Mouse (Mus musculus) ES-E14 (cell line): Measurements from ENCODE around the gene Dyrk2. TPM values are rescaled to one million over a fixed set of nuclear protein-coding genes. Genes with fewer than 3 reads are reported as not detected.

ENCODE experiments used
- DNase-seq: peaks from one replicate; pipeline ENCODE4 v3.0.0-alpha.2; 2013; ENCODE audit warnings: low read depth, low spot score
- H3K27ac ChIP-seq: 2 replicates; pipeline ENCODE4 v1.5.1; 2012; ENCODE audit warnings: low read depth, mild to moderate bottlenecking, low read length, moderate library complexity, mixed read lengths; ENCODE audit not compliant: poor library complexity, insufficient read depth, severe bottlenecking
- H3K36me3 ChIP-seq: 2 replicates; pipeline ENCODE4 v1.6.1; 2012; ENCODE audit warnings: mild to moderate bottlenecking, low read length, moderate library complexity, mixed read lengths; ENCODE audit not compliant: control insufficient read depth, poor library complexity, insufficient read depth, severe bottlenecking
- H3K4me1 ChIP-seq, 2 experiments: fragments of 150-350 bp in 1 of 2; sonication (generic) in 1 of 2; 2 replicates each; pipeline ENCODE4 v1.6.1; 2012; ENCODE audit warnings: low read length in 2 of 2, mild to moderate bottlenecking in 1 of 2, mixed read lengths in 1 of 2; ENCODE audit not compliant: control insufficient read depth in 2 of 2, insufficient read depth in 2 of 2, poor library complexity in 1 of 2
- H3K4me3 ChIP-seq, 2 experiments: fragments of 150-350 bp in 1 of 2; sonication (generic) in 1 of 2; 2 replicates each; pipeline ENCODE4 v1.5.1; 2012; ENCODE audit warnings: low read length in 2 of 2, low read depth in 1 of 2, mild to moderate bottlenecking in 1 of 2, mixed read lengths in 1 of 2; ENCODE audit not compliant: insufficient read depth in 1 of 2, poor library complexity in 1 of 2, severe bottlenecking in 1 of 2
- H3K9ac ChIP-seq: 2 replicates; pipeline ENCODE4 v1.6.1; 2012; ENCODE audit warnings: low read depth, mild to moderate bottlenecking, low read length, mixed read lengths; ENCODE audit not compliant: poor library complexity, insufficient read depth, severe bottlenecking
- H3K9me3 ChIP-seq: fragments of 150-350 bp; sonication (generic); 2 replicates; pipeline ENCODE4 v1.6.1; 2012; ENCODE audit warnings: low read depth, mild to moderate bottlenecking, low read length; ENCODE audit not compliant: control insufficient read depth, insufficient read depth
- CHD2 ChIP-seq: IDR thresholded peaks from 2 replicates; pipeline ENCODE4 v1.6.1; 2014; ENCODE audit warnings: mild to moderate bottlenecking, low read depth, low read length, inconsistent platforms
- HCFC1 ChIP-seq: IDR thresholded peaks from 2 replicates; pipeline ENCODE4 v1.6.1; 2012; ENCODE audit warnings: low read length, inconsistent platforms, borderline replicate concordance; ENCODE audit not compliant: insufficient read depth
- MAFK ChIP-seq: IDR thresholded peaks from 2 replicates; pipeline ENCODE4 v1.6.1; 2014; ENCODE audit warnings: mild to moderate bottlenecking, low read depth, low read length, inconsistent platforms; ENCODE audit not compliant: insufficient read depth
- ZC3H11A ChIP-seq: IDR thresholded peaks from 2 replicates; pipeline ENCODE4 v1.6.1; 2012; ENCODE audit warnings: low read depth, mild to moderate bottlenecking, inconsistent platforms, low read length, borderline replicate concordance
- ZNF384 ChIP-seq: IDR thresholded peaks from 2 replicates; pipeline ENCODE4 v1.6.1; 2012; ENCODE audit warnings: low read depth, low read length, inconsistent platforms
- in situ Hi-C, 2 experiments: fragments of 600-800 bp; cut with MboI; formaldehyde crosslinking; loops; one replicate each; pipeline ENCODE4 v1.15.1; 2025; ENCODE audit warnings: low sequenced_read_pairs in 2 of 2, inconsistent platforms in 1 of 2; ENCODE audit not compliant: unreplicated experiment in 2 of 2
- total RNA-seq: library from RNA; depleted of rRNA; stranded (reverse); fragments of 300-350 nt; gene quantifications from 2 replicates; pipeline ENCODE4 v1.2.3, GENCODE M21; 2012

Gene Dyrk2
- total RNA-seq, 1 experiment = 12.1 TPM

DNA sequence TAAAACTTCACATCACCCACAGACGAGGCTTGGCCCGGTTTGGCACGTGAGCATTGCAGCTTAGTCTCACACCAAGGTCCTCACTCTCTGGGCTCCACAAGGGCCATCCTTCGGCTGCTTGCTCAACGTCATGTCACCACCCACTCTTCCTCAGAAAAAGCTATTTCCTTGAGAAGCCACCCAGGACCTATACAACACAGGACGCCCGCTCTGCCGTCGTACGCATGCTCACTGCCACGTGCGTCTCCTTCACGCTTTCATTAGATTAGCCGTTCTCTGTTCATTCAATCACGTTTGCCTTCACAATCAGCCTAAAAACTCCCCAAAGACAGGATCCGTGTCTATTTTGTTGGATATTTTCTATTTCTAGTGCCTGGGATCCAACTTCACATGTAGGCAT lies 17.5 kb downstream of the Dyrk2 start:
- peaks cover 0 to 2% of the 10 kb centered on the region in 2 experiments; a peak in 1 of 4 replicates for H3K4me1 ChIP-seq
- no peak for DNase-seq
- no peaks in the 10 kb centered on the region for H3K9me3 ChIP-seq
- TF ChIP-seq ZNF384 (no peak), CHD2 (no peak), ZC3H11A (no peak), HCFC1 (no peak), MAFK (no peak)
- no peak overlapping the region for H3K4me3 ChIP-seq
- no peak overlapping the region for H3K27ac ChIP-seq
- H3K36me3 ChIP-seq = no peaks in the 10 kb centered on the region
- H3K9ac ChIP-seq = no peak overlapping the region
- in situ Hi-C loops = no loop called here

DNA sequence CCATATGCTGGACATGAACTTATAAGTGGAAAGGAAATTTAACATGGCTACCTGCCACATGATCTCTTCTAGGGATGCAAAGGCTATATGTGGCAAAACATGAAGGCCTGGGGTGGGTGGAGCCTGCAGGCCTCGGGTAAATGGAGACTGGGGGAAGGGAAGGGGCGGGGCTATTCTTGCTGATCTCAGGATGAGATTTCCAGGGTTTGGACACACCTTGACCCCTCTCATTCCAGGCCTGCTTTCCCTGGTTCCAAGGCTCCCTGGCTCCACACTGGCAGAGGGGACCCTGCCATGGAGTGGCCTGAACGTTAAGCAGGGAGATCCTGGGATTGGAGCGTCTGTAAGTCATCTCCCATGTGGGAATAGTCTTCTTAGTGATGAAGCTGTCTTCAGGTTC lies 21.5 kb downstream of the Dyrk2 start:
- no peak for DNase-seq
- no peaks in the 10 kb centered on the region for H3K9me3 ChIP-seq
- H3K4me3 ChIP-seq = no peak overlapping the region
- H3K27ac ChIP-seq = no peak overlapping the region
- H3K4me1 ChIP-seq = peaks cover 0 to 2% of the 10 kb centered on the region in 2 experiments; a peak in 1 of 4 replicates
- no peaks in the 10 kb centered on the region for H3K36me3 ChIP-seq
- in situ Hi-C loops = no loop called here
- TF ChIP-seq ZC3H11A (no peak), MAFK (no peak), CHD2 (no peak), HCFC1 (no peak), ZNF384 (no peak)
- no peak overlapping the region for H3K9ac ChIP-seq

DNA sequence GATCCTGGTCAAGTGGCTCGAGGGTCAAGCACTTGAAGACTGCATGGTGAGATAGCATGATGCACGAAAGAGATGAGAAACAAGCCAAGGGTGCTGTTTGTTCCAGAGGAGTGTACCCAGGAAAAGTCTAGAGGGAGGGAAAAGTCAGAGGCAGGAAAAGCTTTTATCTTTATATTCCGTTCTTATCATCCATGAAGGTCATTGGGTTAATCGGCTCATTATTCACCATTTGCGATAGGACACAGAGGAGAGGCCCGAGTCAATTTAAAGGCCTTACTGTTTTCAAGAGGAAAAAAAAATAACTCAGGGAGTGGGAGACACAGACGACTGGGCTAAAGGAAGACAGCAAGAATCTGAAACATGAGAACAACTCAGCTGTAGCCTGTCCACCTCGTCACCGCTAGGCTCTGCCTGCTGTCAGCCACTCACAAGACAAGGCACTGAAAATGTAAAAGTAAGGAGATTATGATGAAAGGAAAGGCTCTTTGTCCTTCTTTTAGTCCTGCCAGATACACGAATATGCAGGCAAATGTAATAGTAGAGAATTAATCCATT lies 22.9 kb downstream of the Dyrk2 start:
- no peak overlapping the region for H3K27ac ChIP-seq
- no peaks in the 10 kb centered on the region for H3K9me3 ChIP-seq
- H3K9ac ChIP-seq = no peak overlapping the region
- in situ Hi-C loops = no loop called here
- no peak overlapping the region for H3K4me3 ChIP-seq
- TF ChIP-seq MAFK = no peak
- TF ChIP-seq HCFC1 = no peak
- no peak for TF ChIP-seq CHD2
- no peak for TF ChIP-seq ZNF384
- TF ChIP-seq ZC3H11A = no peak
- H3K36me3 ChIP-seq = no peaks in the 10 kb centered on the region
- H3K4me1 ChIP-seq = no peaks in the 10 kb centered on the region; a peak in 1 of 4 replicates
- no peak for DNase-seq

DNA sequence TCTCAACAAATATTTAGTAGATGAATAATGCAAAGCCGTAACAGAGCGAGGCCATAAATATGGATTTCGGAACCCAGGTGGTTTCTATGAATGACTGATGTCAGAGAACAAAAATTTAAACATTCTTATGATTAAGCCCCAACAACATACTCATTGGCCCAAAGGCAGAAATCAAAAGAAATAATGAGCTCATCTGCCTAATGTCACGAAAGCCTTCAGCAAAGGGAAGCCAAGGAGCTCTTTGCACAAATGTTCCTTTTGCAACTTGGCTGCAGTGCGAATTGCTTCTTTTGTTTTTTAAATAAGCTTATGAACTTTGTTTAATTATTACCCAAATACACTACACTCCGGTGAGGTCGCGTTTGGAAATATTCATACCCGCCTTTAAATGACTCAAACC lies 29.4 kb downstream of the Dyrk2 start:
- in situ Hi-C loops = no loop called here
- H3K4me3 ChIP-seq = no peak overlapping the region
- no peaks in the 10 kb centered on the region for H3K36me3 ChIP-seq
- no peak overlapping the region for H3K27ac ChIP-seq
- DNase-seq = no peak
- H3K9ac ChIP-seq = no peak overlapping the region
- H3K4me1 ChIP-seq = no peaks in the 10 kb centered on the region
- no peaks in the 10 kb centered on the region for H3K9me3 ChIP-seq
- TF ChIP-seq ZNF384 = no peak
- no peak for TF ChIP-seq CHD2
- no peak for TF ChIP-seq HCFC1
- TF ChIP-seq ZC3H11A = no peak
- TF ChIP-seq MAFK = no peak
